Mouse (Mus musculus): ENCODE results near the gene Dppa5a. TPM values are rescaled to one million over a fixed set of nuclear protein-coding genes. Genes with fewer than 3 reads are reported as not detected.
A peak's percentile ranks its signal among the peaks of the same experiment; 100 is the strongest.
"Not testable (repeated sequence)": the region's sequence is repeated elsewhere in the genome, so short reads cannot be mapped to it uniquely, and the experiment has no call there.

Dppa5a gene
- total RNA-seq, 4 experiments from 2014 or later = 0.98 TPM; not detected in 3

GRCm38 (mm10) chr9:78365850-78366544, 2.0 kb downstream of the Dppa5a start:
- DNase-seq (ENCODE audit: low spot score in 2 of 2) = no peak

- DNase-seq (ENCODE audit: low spot score in 2 of 2) = no peak
Observed at GRCm38 (mm10) chr9:78364701-78365100, 3.3 kb downstream of the Dppa5a start.

GRCm38 (mm10) chr9:78363374-78363773, 4.6 kb downstream of the Dppa5a start:
- no peak for DNase-seq (ENCODE audit: low spot score in 2 of 2)

- DNase-seq (ENCODE audit: low spot score in 2 of 2) = no peak
Observed at GRCm38 (mm10) chr9:78360484-78360872, 7.5 kb downstream of the Dppa5a start.

- DNase-seq (ENCODE audit: low spot score in 2 of 2) = no peak
Observed at GRCm38 (mm10) chr9:78359750-78360483, 8.1 kb downstream of the Dppa5a start.

GRCm38 (mm10) chr9:78358053-78358452, 9.9 kb downstream of the Dppa5a start:
- peak in 1 of 2 experiments; percentile 37 for DNase-seq (ENCODE audit: low spot score in 2 of 2)

- no peak for DNase-seq (ENCODE audit: low spot score in 2 of 2)
Observed at GRCm38 (mm10) chr9:78355611-78356010, 12.4 kb downstream of the Dppa5a start, which contains the start of gene Gsta2. TSS of gene Gsta2 (minus strand) at chr9:78355788.

GRCm38 (mm10) chr9:78354665-78355578, 13.1 kb downstream of the Dppa5a start:
- no peak for DNase-seq (ENCODE audit: low spot score in 2 of 2)

- no peak for DNase-seq (ENCODE audit: low spot score in 2 of 2)
Observed at GRCm38 (mm10) chr9:78351504-78352220, 16.3 kb downstream of the Dppa5a start.

GRCm38 (mm10) chr9:78350007-78350406, 18.0 kb downstream of the Dppa5a start:
- DNase-seq (ENCODE audit: low spot score in 2 of 2) = not testable (repeated sequence)

- not testable (repeated sequence) for DNase-seq (ENCODE audit: low spot score in 2 of 2)
Observed at GRCm38 (mm10) chr9:78349141-78349540, 18.8 kb downstream of the Dppa5a start.

GRCm38 (mm10) chr9:78348206-78349004, 19.6 kb downstream of the Dppa5a start:
- DNase-seq (ENCODE audit: low spot score in 2 of 2) = not testable (repeated sequence)

GRCm38 (mm10) chr9:78347004-78347403, 21.0 kb downstream of the Dppa5a start:
- DNase-seq (ENCODE audit: low spot score in 2 of 2) = no peak

- not testable (repeated sequence) for DNase-seq (ENCODE audit: low spot score in 2 of 2)
Observed at GRCm38 (mm10) chr9:78345235-78345634, 22.7 kb downstream of the Dppa5a start.

GRCm38 (mm10) chr9:78343055-78343454, 24.9 kb downstream of the Dppa5a start:
- DNase-seq (ENCODE audit: low spot score in 2 of 2) = not testable (repeated sequence)

- not testable (repeated sequence) for DNase-seq (ENCODE audit: low spot score in 2 of 2)
Observed at GRCm38 (mm10) chr9:78342494-78342893, 25.5 kb downstream of the Dppa5a start.

- DNase-seq (ENCODE audit: low spot score in 2 of 2) = peak in 1 of 2 experiments; percentile 15
Observed at GRCm38 (mm10) chr9:78340324-78340723, 27.7 kb downstream of the Dppa5a start.

- not testable (repeated sequence) for DNase-seq (ENCODE audit: low spot score in 2 of 2)
Observed at GRCm38 (mm10) chr9:78337050-78337449, 30.9 kb downstream of the Dppa5a start.

- DNase-seq (ENCODE audit: low spot score in 2 of 2) = not testable (repeated sequence)
Observed at GRCm38 (mm10) chr9:78327289-78327688, 40.7 kb downstream of the Dppa5a start, which contains the start of gene Omt2b. TSS of gene Omt2b (plus strand) at chr9:78327589.

GRCm38 (mm10) chr9:78319499-78319898, 48.5 kb downstream of the Dppa5a start:
- DNase-seq (ENCODE audit: low spot score in 2 of 2) = no peak

Measured in layer of hippocampus, adult 8-10 months (tissue).